In genomic region chr7:49462328-49462811, GRCm38 (mm10) we compare ENCODE assay signal across 9 mouse cellular contexts.
DNase-seq lines count a peak whose midpoint lies in the region; ATAC-seq and TF ChIP-seq lines count a peak whose summit lies in the region.
"Had no signal": no experiment of that assay in that cellular context is flagged by ENCODE, and none has a peak within 500 bp of the region (broad histone marks: within the 10 kb centered on the region; RNA-seq: fewer than 3 reads in every experiment).

No protein-coding gene starts in this region.

- peaks cover 10% of the 10 kb centered on the region; the same call in 1 of the 2 replicates for H3K27me3 ChIP-seq in heart, embryonic 10.5 days (ENCODE audit: insufficient read depth, poor library complexity, severe bottlenecking)
- no peaks in the 10 kb centered on the region for H3K27me3 ChIP-seq in liver, embryonic 13.5 days
- H3K27me3 ChIP-seq: midbrain, embryonic 12.5 days had no signal

- no peaks in the 10 kb centered on the region for H3K9me3 ChIP-seq in heart, embryonic 10.5 days
- no peaks in the 10 kb centered on the region for H3K9me3 ChIP-seq in liver, embryonic 13.5 days (replicated peaks)
- H3K9me3 ChIP-seq: midbrain, embryonic 12.5 days had no signal

- no peak overlapping the region for H3K9ac ChIP-seq in liver, embryonic 13.5 days
- H3K9ac ChIP-seq: midbrain, embryonic 12.5 days had no signal

- peak overlapping the region; percentile 32 for H3K4me2 ChIP-seq in liver, embryonic 13.5 days
- H3K4me2 ChIP-seq: midbrain, embryonic 12.5 days had no signal

- peaks cover 4% of the 10 kb centered on the region; the same call in 1 of the 2 replicates for H3K4me1 ChIP-seq in heart, embryonic 10.5 days
- no peaks in the 10 kb centered on the region for H3K4me1 ChIP-seq in liver, embryonic 13.5 days (replicated peaks)
- H3K4me1 ChIP-seq: midbrain, embryonic 12.5 days had no signal

- TF ChIP-seq CTCF in left cerebral cortex, adult 2 months (IDR thresholded peaks at IDR 0.05) = no peak

- no peak for DNase-seq in left cerebral cortex, adult 2 months (ENCODE audit: extremely low spot score in 1 of 2, low spot score in 2 of 2)
- DNase-seq in left cerebral cortex, adult 9 months (ENCODE audit: low spot score in 2 of 2) = no peak
- no peak for DNase-seq in heart, embryonic 10.5 days (ENCODE audit: low spot score)
- no peak for DNase-seq in liver, embryonic 13.5 days
- peak; percentile 11 to 36 for DNase-seq in spleen, postnatal 10 days (ENCODE audit: low spot score in 2 of 2)
- DNase-seq in cerebellum, adult 11-12 months = no peak
- DNase-seq in ovary, adult 18-20 months (ENCODE audit: low spot score) = no peak
- no peak for DNase-seq in frontal cortex, postnatal 10 days (ENCODE audit: low spot score in 2 of 2)

- intact Hi-C loops in left cerebral cortex, adult 2 months (cut with DNase I) = no loop called here

- no peak for ATAC-seq in liver, embryonic 13.5 days (ENCODE audit: low read depth)

- peaks cover 21% of the 10 kb centered on the region for H3K36me3 ChIP-seq in heart, embryonic 10.5 days
- H3K36me3 ChIP-seq in liver, embryonic 13.5 days = 0 out of 2 replicates have a peak, but pooled peaks cover 3% of the 10 kb centered on the region

- H3K4me3 ChIP-seq in left cerebral cortex, adult 2 months = peak overlapping the region; percentile 14; the same call in 1 of the 2 replicates
- peak overlapping the region; percentile 40 for H3K4me3 ChIP-seq in heart, embryonic 10.5 days
- peak overlapping the region; percentile 0; the same call in 1 of the 2 replicates for H3K4me3 ChIP-seq in liver, embryonic 13.5 days (replicated peaks)
- H3K4me3 ChIP-seq: midbrain, embryonic 12.5 days had no signal

- 9% methylated on average over 10 of the region's 10 CpGs for WGBS in heart, embryonic 10.5 days
- WGBS in liver, embryonic 13.5 days (ENCODE audit: insufficient replicate concordance) = 7% methylated on average over 10 of the region's 10 CpGs

- no peak overlapping the region for H3K27ac ChIP-seq in left cerebral cortex, adult 2 months
- no peak overlapping the region for H3K27ac ChIP-seq in heart, embryonic 10.5 days
- H3K27ac ChIP-seq in liver, embryonic 13.5 days = no peak overlapping the region
- H3K27ac ChIP-seq: midbrain, embryonic 12.5 days had no signal

Comparison
In these comparisons a context has a peak if more than half of its experiments do, and no peak if none do; other contexts are left out.
1. DNase-seq: peak in spleen, postnatal 10 days (2 of 2); none in left cerebral cortex, adult 2 months (0 of 2), left cerebral cortex, adult 9 months (0 of 2), heart, embryonic 10.5 days (single experiment), liver, embryonic 13.5 days (single experiment), cerebellum, adult 11-12 months (single experiment), ovary, adult 18-20 months (single experiment) and frontal cortex, postnatal 10 days (0 of 2).
2. Peak in every context shown above with its lines, with median percentiles within 50 percentile points of each other: H3K4me3 ChIP-seq.